Mouse (Mus musculus) liver, postnatal 0 days (tissue): ENCODE data around the gene Vps35l. TPM values are rescaled to one million over a fixed set of nuclear protein-coding genes. Genes with fewer than 3 reads are reported as not detected.
A peak's percentile ranks its signal among the peaks of the same experiment; 100 is the strongest.

Source experiments
- ATAC-seq: fragments of 200-750 bp; cut with Nextera tagmentation; 2 replicates; pipeline ENCODE4 v1.8.0; 2017; ENCODE audit warnings: mild to moderate bottlenecking, moderate library complexity
- DNase-seq: peaks from one replicate; pipeline ENCODE4 v3.0.0-alpha.2; 2016
- H3K27ac ChIP-seq: fragments of 300-500 bp; sonication (generic); 2 replicates; pipeline ENCODE4 v1.5.1; 2014; ENCODE audit warnings: antibody characterized with exemption, moderate library complexity, mild to moderate bottlenecking, low read depth
- H3K27me3 ChIP-seq: fragments of 300-500 bp; sonication (generic); 2 replicates; pipeline ENCODE4 v1.6.1; 2014; ENCODE audit warnings: low read length, control low read depth, mixed read lengths; ENCODE audit not compliant: insufficient read depth
- H3K36me3 ChIP-seq: fragments of 300-500 bp; sonication (generic); replicated peaks from 2 replicates; pipeline ENCODE4 v1.6.1; 2014; ENCODE audit warnings: mild to moderate bottlenecking, control low read depth, low read length, moderate library complexity, mixed read lengths; ENCODE audit not compliant: insufficient read depth
- H3K4me1 ChIP-seq: fragments of 300-500 bp; sonication (generic); 2 replicates; pipeline ENCODE4 v1.6.1; 2014; ENCODE audit warnings: antibody characterized with exemption, mild to moderate bottlenecking, control low read depth; ENCODE audit not compliant: insufficient read depth
- H3K4me2 ChIP-seq: fragments of 300-500 bp; sonication (generic); 2 replicates; pipeline ENCODE4 v1.6.1; 2014; ENCODE audit warnings: low read depth, mild to moderate bottlenecking, low read length, moderate library complexity, mixed read lengths
- H3K4me3 ChIP-seq: fragments of 300-500 bp; sonication (generic); 2 replicates; pipeline ENCODE4 v1.5.1; 2014; ENCODE audit warnings: low read depth, low read length
- H3K9ac ChIP-seq: fragments of 300-500 bp; sonication (generic); replicated peaks from 2 replicates; pipeline ENCODE4 v1.6.1; 2014; ENCODE audit warnings: mild to moderate bottlenecking, moderate library complexity
- H3K9me3 ChIP-seq: fragments of 300-500 bp; sonication (generic); 2 replicates; pipeline ENCODE4 v1.6.1; 2016; ENCODE audit warnings: mild to moderate bottlenecking, control low read depth, low read length, mixed read lengths
- CTCF ChIP-seq: sonication (generic); IDR thresholded peaks from 2 replicates; pipeline ENCODE4 v1.5.1; 2016; ENCODE audit warnings: antibody characterized with exemption, low read depth
- EP300 ChIP-seq: IDR thresholded peaks from 2 replicates; pipeline ENCODE4 v1.6.1; 2016; ENCODE audit warnings: antibody characterized with exemption, low read depth, mild to moderate bottlenecking
- WGBS: fragments of 180-500 bp; shearing (Covaris S2); extraction: QIAGEN DNeasy Blood & Tissue Kit; methylation state at CpG from one replicate; pipeline ENCODE4 v1.1.7; 2014; ENCODE audit not compliant: insufficient replicate concordance; 5-methylcytosine and 5-hydroxymethylcytosine counted together
- polyA plus RNA-seq: library from polyadenylated mRNA; unstranded; fragments of >200 nt; fragmentation: Nextera tagmentation; extraction: Ambion mirVana; gene quantifications from 2 replicates; pipeline ENCODE4 v1.2.1, GENCODE M21; 2015

Gene Vps35l
- polyA plus RNA-seq, 1 experiment from 2014 or later: 20.5 TPM

GRCm38 (mm10) chr7:118846329-118846728 is 106.3 kb downstream of the Vps35l start:
- H3K9me3 ChIP-seq: no peaks in the 10 kb centered on the region
- TF ChIP-seq EP300 (no peak), CTCF (no peak)
- H3K27me3 ChIP-seq: no peaks in the 10 kb centered on the region
- no peak overlapping the region for H3K9ac ChIP-seq
- DNase-seq (no peak), ATAC-seq (no peak)
- H3K4me3 ChIP-seq: no peak overlapping the region
- no peaks in the 10 kb centered on the region for H3K4me1 ChIP-seq
- no peak overlapping the region for H3K4me2 ChIP-seq
- H3K36me3 ChIP-seq: peaks cover 77% of the 10 kb centered on the region
- H3K27ac ChIP-seq: no peak overlapping the region
- WGBS: 85% methylated on average over 4 of the region's 4 CpGs

GRCm38 (mm10) chr7:118848796-118849195 is 108.8 kb downstream of the Vps35l start:
- no peak for DNase-seq
- Histone ChIP-seq H3K9ac (no peak overlapping the region; the same call in 1 of the 2 replicates), H3K36me3 (peaks cover 69% of the 10 kb centered on the region), H3K9me3 (no peaks in the 10 kb centered on the region), H3K4me2 (no peak overlapping the region), H3K4me1 (no peaks in the 10 kb centered on the region), H3K4me3 (no peak overlapping the region), H3K27ac (no peak overlapping the region), H3K27me3 (no peaks in the 10 kb centered on the region)
- ATAC-seq: no peak
- WGBS: 62% methylated on average over 10 of the region's 10 CpGs
- TF ChIP-seq EP300 (no peak), CTCF (no peak)

- Histone ChIP-seq H3K36me3 (peaks cover 60% of the 10 kb centered on the region), H3K4me2 (no peak overlapping the region), H3K27ac (no peak overlapping the region), H3K9me3 (no peaks in the 10 kb centered on the region), H3K4me3 (no peak overlapping the region), H3K4me1 (peaks cover 1% of the 10 kb centered on the region; the same call in 1 of the 2 replicates), H3K27me3 (no peaks in the 10 kb centered on the region), H3K9ac (no peak overlapping the region)
- ATAC-seq (no peak), DNase-seq (no peak)
- WGBS: 79% methylated on average over 5 of the region's 5 CpGs
- no peak for TF ChIP-seq CTCF
- TF ChIP-seq EP300: no peak
Measured at GRCm38 (mm10) chr7:118849543-118850250, 109.7 kb downstream of the Vps35l start.

GRCm38 (mm10) chr7:118850676-118851290 is 110.8 kb downstream of the Vps35l start:
- H3K36me3 ChIP-seq: peaks cover 49% of the 10 kb centered on the region
- TF ChIP-seq EP300: no peak
- no peak for TF ChIP-seq CTCF
- no peak overlapping the region for H3K4me3 ChIP-seq
- no peak for ATAC-seq
- no peak overlapping the region for H3K27ac ChIP-seq
- DNase-seq: peak; percentile 37
- no peaks in the 10 kb centered on the region for H3K27me3 ChIP-seq
- no peak overlapping the region for H3K9ac ChIP-seq
- H3K9me3 ChIP-seq: no peaks in the 10 kb centered on the region
- H3K4me2 ChIP-seq: no peak overlapping the region
- WGBS: 65% methylated on average over 9 of the region's 9 CpGs
- peaks cover 3% of the 10 kb centered on the region; the same call in 1 of the 2 replicates for H3K4me1 ChIP-seq

- H3K36me3 ChIP-seq: peaks cover 42% of the 10 kb centered on the region
Measured at GRCm38 (mm10) chr7:118851571-118851970, 111.5 kb downstream of the Vps35l start.

GRCm38 (mm10) chr7:118852611-118853010 is 112.6 kb downstream of the Vps35l start:
- no peaks in the 10 kb centered on the region for H3K27me3 ChIP-seq
- no peak overlapping the region for H3K4me3 ChIP-seq
- no peak for ATAC-seq
- DNase-seq: no peak
- H3K36me3 ChIP-seq: peaks cover 33% of the 10 kb centered on the region
- WGBS: 72% methylated on average over 4 of the region's 4 CpGs
- TF ChIP-seq EP300 (no peak), CTCF (no peak)
- H3K4me1 ChIP-seq: peaks cover 7% of the 10 kb centered on the region
- no peak overlapping the region for H3K9ac ChIP-seq
- H3K4me2 ChIP-seq: no peak overlapping the region
- H3K9me3 ChIP-seq: no peaks in the 10 kb centered on the region
- H3K27ac ChIP-seq: no peak overlapping the region

More at GRCm38 (mm10) chr7:118851571-118851970, 111.5 kb downstream of the Vps35l start:
- H3K27ac ChIP-seq: no peak overlapping the region
- ATAC-seq (no peak), DNase-seq (no peak)
- H3K27me3 ChIP-seq: no peaks in the 10 kb centered on the region
- 59% methylated on average over 7 of the region's 7 CpGs for WGBS
- H3K4me3 ChIP-seq: no peak overlapping the region
- H3K4me2 ChIP-seq: no peak overlapping the region
- H3K4me1 ChIP-seq: peaks cover 7% of the 10 kb centered on the region
- H3K9me3 ChIP-seq: no peaks in the 10 kb centered on the region
- TF ChIP-seq EP300 (no peak), CTCF (no peak)
- no peak overlapping the region for H3K9ac ChIP-seq
